Mouse (Mus musculus) telencephalon, adult 2 months (tissue): ENCODE measurements around the gene Ccdc70.
A peak's percentile ranks its signal among the peaks of the same experiment; 100 is the strongest.
"Not testable (repeated sequence)": the region's sequence is repeated elsewhere in the genome, so short reads cannot be mapped to it uniquely, and the experiment has no call there.

ENCODE experiments used
- DNase-seq: peaks from one replicate; pipeline ENCODE4 v3.0.0-alpha.2; 2011; ENCODE audit warnings: low read depth, low spot score

Ccdc70 gene

GRCm38 (mm10) chr8:21969475-21969874, at the start of gene Ccdc70:
Ccdc70 (plus strand) TSS chr8:21969775.
- DNase-seq: no peak

GRCm38 (mm10) chr8:21930754-21931153, 38.8 kb upstream of the Ccdc70 start:
- not testable (repeated sequence) for DNase-seq

- no peak for DNase-seq
Measured at GRCm38 (mm10) chr8:21932610-21933009, 37.0 kb upstream of the Ccdc70 start, which contains the start of gene Defb15. Defb15 (minus strand) TSS chr8:21932710.

- not testable (repeated sequence) for DNase-seq
Measured at GRCm38 (mm10) chr8:21938052-21938451, 31.5 kb upstream of the Ccdc70 start, which contains the start of gene Defb35. Defb35 (plus strand) TSS chr8:21938352.

GRCm38 (mm10) chr8:21946462-21946861, 23.1 kb upstream of the Ccdc70 start, which contains the start of gene Defb13:
Defb13 (plus strand) TSS chr8:21946762.
- DNase-seq: no peak

GRCm38 (mm10) chr8:21947311-21948017, 22.1 kb upstream of the Ccdc70 start:
- DNase-seq: no peak

- peak; percentile 16 for DNase-seq
Measured at GRCm38 (mm10) chr8:21955321-21955720, 14.3 kb upstream of the Ccdc70 start.

GRCm38 (mm10) chr8:21956336-21956735, 13.2 kb upstream of the Ccdc70 start:
- DNase-seq: no peak

GRCm38 (mm10) chr8:21958414-21958813, 11.2 kb upstream of the Ccdc70 start, which contains the start of gene Fam90a1a:
Fam90a1a (plus strand) TSS chr8:21958714.
- no peak for DNase-seq

- DNase-seq: no peak
Measured at GRCm38 (mm10) chr8:21966646-21967045, 2.9 kb upstream of the Ccdc70 start.

- DNase-seq: peak; percentile 9
Measured at GRCm38 (mm10) chr8:21978193-21978592, 8.6 kb downstream of the Ccdc70 start.

- peak; percentile 38 for DNase-seq
Measured at GRCm38 (mm10) chr8:21981664-21982337, 12.2 kb downstream of the Ccdc70 start.

- DNase-seq: peak; percentile 18
Measured at GRCm38 (mm10) chr8:21992184-21992583, 22.6 kb downstream of the Ccdc70 start.

- no peak for DNase-seq
Measured at GRCm38 (mm10) chr8:21995181-21995580, 25.6 kb downstream of the Ccdc70 start.

- DNase-seq: no peak
Measured at GRCm38 (mm10) chr8:22004750-22005522, 35.4 kb downstream of the Ccdc70 start.

- no peak for DNase-seq
Measured at GRCm38 (mm10) chr8:22006423-22006822, 36.8 kb downstream of the Ccdc70 start.

- DNase-seq: peak; percentile 32
Measured at GRCm38 (mm10) chr8:22009403-22009802, 39.8 kb downstream of the Ccdc70 start.

- no peak for DNase-seq
Measured at GRCm38 (mm10) chr8:22013034-22013707, 43.6 kb downstream of the Ccdc70 start.

- no peak for DNase-seq
Measured at GRCm38 (mm10) chr8:22017731-22018130, 48.2 kb downstream of the Ccdc70 start.

- no peak for DNase-seq
Measured at GRCm38 (mm10) chr8:22019498-22019897, 49.9 kb downstream of the Ccdc70 start.

GRCm38 (mm10) chr8:22022244-22022643, 52.7 kb downstream of the Ccdc70 start:
- DNase-seq: no peak
